Mouse (Mus musculus): ENCODE data around the gene Krtap2-4. TPM values are rescaled to one million over a fixed set of nuclear protein-coding genes. Genes with fewer than 3 reads are reported as not detected.
"Not testable (repeated sequence)": the region's sequence is repeated elsewhere in the genome, so short reads cannot be mapped to it uniquely, and the experiment has no call there.

The Krtap2-4 gene
- polyA plus RNA-seq (2011; ENCODE audit: insufficient read depth, insufficient read length, low replicate concordance, missing spikeins) = not detected in 2 replicates

DNA sequence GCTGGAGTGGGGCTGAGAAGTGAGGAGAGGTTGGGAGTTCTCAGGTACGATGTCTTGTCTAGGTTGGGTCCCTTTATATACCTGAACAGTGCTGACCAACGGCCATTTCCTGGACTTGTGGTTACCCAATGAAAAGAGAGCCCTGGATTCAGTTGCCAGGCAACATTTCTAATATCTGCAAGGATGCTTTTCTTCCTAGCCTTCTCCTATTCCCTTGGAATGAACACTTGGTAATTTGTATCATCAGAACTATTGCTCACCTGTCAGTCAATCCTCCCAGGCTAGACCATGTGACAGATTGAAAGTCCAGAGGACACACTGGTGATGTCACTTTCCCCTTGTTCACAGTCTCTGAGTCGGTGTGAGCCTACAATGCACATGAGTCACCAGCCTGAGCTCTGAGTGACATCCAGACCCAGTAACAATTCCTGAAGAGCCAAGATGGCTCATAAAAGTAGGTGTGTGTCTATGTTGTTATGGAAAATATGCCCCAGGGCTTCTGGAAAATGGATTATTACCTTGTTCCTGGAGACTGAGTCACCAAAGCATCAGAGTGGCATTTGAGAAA is at the start of gene Krtap2-4:
Gene Krtap2-4, minus strand, starts transcription at position 51 of the 568 bp plus-strand sequence.
- Histone ChIP-seq H3K4me3 (replicated peaks; ENCODE audit: control insufficient read depth, low read depth, low read length) (no peak within 1 kb of the TSS), H3K27ac (ENCODE audit: control insufficient read depth, insufficient read depth, low read depth, low read length, poor library complexity) (no peak within 1 kb of the TSS), H3K4me1 (ENCODE audit: control insufficient read depth, insufficient read depth, low read length) (no peaks in the 10 kb centered on the region)
- WGBS = 53% methylated on average over 3 of the region's 3 CpGs
- TF ChIP-seq CTCF (IDR thresholded peaks at IDR 0.05; ENCODE audit: control insufficient read depth, insufficient read depth, low read length) (no peak), POLR2A (IDR thresholded peaks at IDR 0.05; ENCODE audit: borderline replicate concordance, control insufficient read depth, low read depth, low read length) (no peak)

DNA sequence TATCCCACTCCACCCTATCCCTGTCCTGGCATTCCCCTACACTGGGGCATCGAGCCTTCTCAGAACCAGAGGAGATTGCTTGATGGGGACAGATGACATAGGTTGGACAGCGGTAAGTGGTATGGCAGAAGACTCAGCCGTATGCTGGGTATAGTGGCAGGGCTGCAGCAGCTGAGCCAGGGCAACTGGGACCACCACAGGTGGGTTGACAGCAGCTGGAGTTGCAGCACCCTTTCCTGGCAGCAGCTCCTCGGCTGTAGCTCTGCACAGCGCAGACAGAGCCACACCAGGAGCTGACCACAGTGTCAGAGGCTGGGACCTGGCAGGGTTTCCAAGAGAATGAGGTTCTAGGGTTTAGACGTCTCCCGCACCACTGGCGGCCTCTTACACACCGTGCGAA is 48.2 kb upstream of the Krtap2-4 start:
- H3K4me1 ChIP-seq (ENCODE audit: control insufficient read depth, insufficient read depth, low read length) = no peaks in the 10 kb centered on the region
- no peak overlapping the region for H3K4me3 ChIP-seq (replicated peaks; ENCODE audit: control insufficient read depth, low read depth, low read length)
- TF ChIP-seq CTCF (IDR thresholded peaks at IDR 0.05; ENCODE audit: control insufficient read depth, insufficient read depth, low read length) (no peak), POLR2A (IDR thresholded peaks at IDR 0.05; ENCODE audit: borderline replicate concordance, control insufficient read depth, low read depth, low read length) (no peak)
- 79% methylated on average over 10 of the region's 10 CpGs for WGBS
- no peak overlapping the region for H3K27ac ChIP-seq (ENCODE audit: control insufficient read depth, insufficient read depth, low read depth, low read length, poor library complexity)

DNA sequence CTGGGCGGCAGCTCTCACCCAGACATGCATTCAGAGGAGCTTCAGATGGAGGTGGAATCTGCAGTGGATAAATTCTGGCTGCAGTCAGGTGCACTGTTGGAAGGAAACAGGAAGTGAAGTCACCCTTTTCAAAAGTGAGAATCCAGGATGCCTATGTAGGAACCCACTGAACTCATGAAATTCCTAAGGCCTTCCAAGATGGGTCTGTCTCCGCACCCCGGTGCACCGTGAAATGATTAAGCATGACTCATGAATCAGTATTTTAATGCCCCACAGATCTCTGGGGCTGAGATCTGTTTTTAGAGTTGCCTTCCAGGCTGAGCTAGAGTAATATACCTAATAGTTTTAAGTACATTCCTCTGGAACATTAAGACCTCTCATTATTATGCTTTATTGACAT is 44.6 kb upstream of the Krtap2-4 start:
- Histone ChIP-seq H3K27ac (ENCODE audit: control insufficient read depth, insufficient read depth, low read depth, low read length, poor library complexity) (no peak overlapping the region), H3K4me3 (replicated peaks; ENCODE audit: control insufficient read depth, low read depth, low read length) (no peak overlapping the region), H3K4me1 (ENCODE audit: control insufficient read depth, insufficient read depth, low read length) (no peaks in the 10 kb centered on the region)
- WGBS = 86% methylated on average over 4 of the region's 4 CpGs
- TF ChIP-seq CTCF (IDR thresholded peaks at IDR 0.05; ENCODE audit: control insufficient read depth, insufficient read depth, low read length) = no peak
- no peak for TF ChIP-seq POLR2A (IDR thresholded peaks at IDR 0.05; ENCODE audit: borderline replicate concordance, control insufficient read depth, low read depth, low read length)

DNA sequence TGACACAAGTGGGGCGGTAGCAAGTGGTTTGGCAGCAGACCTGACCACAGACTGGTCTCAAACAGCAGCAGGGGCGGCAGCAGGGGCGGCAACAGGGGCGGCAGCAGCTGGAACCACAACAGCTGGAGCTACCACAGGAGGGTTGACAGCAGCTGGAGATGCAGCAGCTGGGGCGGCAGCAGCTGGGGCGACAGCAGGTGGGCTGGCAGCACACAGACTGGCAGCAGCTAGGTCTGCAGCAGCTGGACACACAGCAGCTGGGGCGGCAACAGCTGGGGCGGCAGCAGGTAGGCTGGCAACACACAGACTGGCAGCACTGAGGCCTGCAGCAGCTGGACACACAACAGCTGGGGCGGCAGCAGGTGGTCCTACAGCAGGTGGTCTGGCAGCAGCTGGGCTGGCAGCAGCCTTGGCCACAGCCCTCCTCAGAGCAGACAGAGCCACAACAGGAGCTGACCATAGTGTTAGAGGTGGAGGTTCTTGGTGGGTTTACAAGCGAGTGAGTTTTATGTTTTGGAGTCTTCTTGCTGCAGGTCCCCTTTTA is 43.9 kb upstream of the Krtap2-4 start, which contains the start of gene Gm11563:
Gene Gm11563, minus strand, starts transcription at position 494 of the 544 bp plus-strand sequence.
- whole genome bisulfite sequencing = 48% methylated on average over 10 of the region's 10 CpGs
- not testable (repeated sequence) for H3K4me3 ChIP-seq (replicated peaks; ENCODE audit: control insufficient read depth, low read depth, low read length); H3K4me1 ChIP-seq (ENCODE audit: control insufficient read depth, insufficient read depth, low read length); H3K27ac ChIP-seq (ENCODE audit: control insufficient read depth, insufficient read depth, low read depth, low read length, poor library complexity)

DNA sequence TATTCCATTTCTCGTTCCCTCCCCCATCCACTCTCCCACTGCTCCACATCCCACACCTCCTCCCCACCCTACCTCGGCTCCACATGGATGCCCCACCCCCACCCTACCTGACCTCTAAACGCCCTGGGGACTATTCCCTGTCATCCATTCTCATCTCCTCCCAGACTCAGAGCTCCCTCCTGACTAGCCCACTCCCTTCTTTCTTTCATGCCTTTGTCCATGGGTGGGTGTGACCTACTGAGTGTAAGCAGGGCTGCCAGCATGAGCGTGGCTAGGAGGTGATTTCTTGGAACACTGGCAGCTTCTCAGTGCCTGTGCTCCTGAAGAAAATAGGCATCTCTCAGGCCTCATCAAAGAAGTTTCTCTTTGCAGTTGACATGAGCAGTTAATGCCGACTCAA is 42.4 kb upstream of the Krtap2-4 start:
- H3K4me3 ChIP-seq (replicated peaks; ENCODE audit: control insufficient read depth, low read depth, low read length) = no peak overlapping the region
- 63% methylated on average over 5 of the region's 5 CpGs for WGBS
- H3K4me1 ChIP-seq (ENCODE audit: control insufficient read depth, insufficient read depth, low read length) = no peaks in the 10 kb centered on the region
- H3K27ac ChIP-seq (ENCODE audit: control insufficient read depth, insufficient read depth, low read depth, low read length, poor library complexity) = no peak overlapping the region
- TF ChIP-seq CTCF (IDR thresholded peaks at IDR 0.05; ENCODE audit: control insufficient read depth, insufficient read depth, low read length) = no peak

DNA sequence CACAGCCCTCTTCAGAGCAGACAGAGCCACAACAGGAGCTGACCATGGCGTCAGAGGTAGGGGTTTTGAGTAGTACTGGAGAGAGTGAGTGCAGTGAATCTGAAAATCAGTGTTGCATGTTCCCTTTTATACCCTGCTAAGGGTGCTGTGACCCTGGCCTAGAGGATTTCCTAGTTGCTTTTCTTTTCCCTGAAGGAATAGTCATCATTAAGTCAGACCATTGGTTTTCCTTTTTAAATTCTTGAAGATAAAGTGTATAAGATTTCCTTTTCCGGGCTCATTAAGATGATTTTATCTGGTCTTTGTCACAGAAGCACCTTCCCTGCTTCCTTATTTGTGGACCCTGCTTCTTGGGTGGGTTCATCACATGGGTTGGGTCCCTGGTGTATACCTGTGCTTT is 35.5 kb upstream of the Krtap2-4 start, which contains the start of gene Gm11555:
Gene Gm11555, minus strand, starts transcription at position 101 of the 400 bp plus-strand sequence.
- no peak within 1 kb of the TSS for H3K27ac ChIP-seq (ENCODE audit: control insufficient read depth, insufficient read depth, low read depth, low read length, poor library complexity)
- H3K4me3 ChIP-seq (replicated peaks; ENCODE audit: control insufficient read depth, low read depth, low read length) = no peak within 1 kb of the TSS
- TF ChIP-seq POLR2A (IDR thresholded peaks at IDR 0.05; ENCODE audit: borderline replicate concordance, control insufficient read depth, low read depth, low read length) = no peak
- no peak for TF ChIP-seq CTCF (IDR thresholded peaks at IDR 0.05; ENCODE audit: control insufficient read depth, insufficient read depth, low read length)
- H3K4me1 ChIP-seq (ENCODE audit: control insufficient read depth, insufficient read depth, low read length) = no peaks in the 10 kb centered on the region; the same call in 1 of the 2 replicates
- WGBS = 71% methylated on average over 2 of the region's 2 CpGs

DNA sequence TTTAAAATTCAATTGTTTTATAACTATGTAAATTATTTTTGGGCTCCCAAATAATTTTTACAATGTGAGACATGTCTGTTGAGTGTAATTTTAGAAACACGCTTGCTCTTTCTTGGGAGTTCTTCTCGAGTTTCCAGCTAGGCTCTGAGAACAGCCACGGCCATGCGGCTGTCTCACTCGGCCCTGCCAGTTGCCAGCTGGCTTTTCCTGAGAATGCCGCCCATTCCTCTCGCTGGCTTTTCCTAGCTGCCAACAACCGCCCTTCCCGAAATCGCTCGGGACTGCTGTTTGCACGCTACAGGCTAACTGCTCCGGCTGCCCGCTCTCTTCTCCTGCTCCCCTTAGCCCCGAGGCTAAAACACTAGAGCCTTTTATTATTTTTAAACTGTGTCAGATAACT is 31.8 kb upstream of the Krtap2-4 start:
- TF ChIP-seq CTCF (IDR thresholded peaks at IDR 0.05; ENCODE audit: control insufficient read depth, insufficient read depth, low read length) = no peak
- TF ChIP-seq POLR2A (IDR thresholded peaks at IDR 0.05; ENCODE audit: borderline replicate concordance, control insufficient read depth, low read depth, low read length) = no peak
- WGBS = 83% methylated on average over 15 of the region's 15 CpGs

DNA sequence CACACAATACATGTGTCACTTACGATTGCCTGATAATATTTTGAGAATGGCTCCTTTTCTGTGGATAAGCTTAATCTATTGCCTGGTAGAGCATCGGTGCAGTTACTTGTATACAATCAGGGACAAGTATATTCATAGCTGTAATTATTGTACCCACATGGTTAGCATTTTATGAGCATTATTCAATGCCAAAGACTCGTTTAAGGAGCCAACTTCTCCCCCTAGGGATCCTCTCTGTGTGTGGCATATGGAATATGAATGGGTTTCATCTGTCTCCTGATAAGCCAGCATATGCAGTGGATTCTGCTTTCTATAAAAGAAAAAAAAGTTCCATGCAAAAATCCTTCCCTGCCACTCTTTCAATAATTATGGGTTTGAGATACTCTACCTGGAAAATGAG is 29.7 kb upstream of the Krtap2-4 start:
- no peak for TF ChIP-seq POLR2A (IDR thresholded peaks at IDR 0.05; ENCODE audit: borderline replicate concordance, control insufficient read depth, low read depth, low read length)
- no peak for TF ChIP-seq CTCF (IDR thresholded peaks at IDR 0.05; ENCODE audit: control insufficient read depth, insufficient read depth, low read length)
- no peak overlapping the region for H3K27ac ChIP-seq (ENCODE audit: control insufficient read depth, insufficient read depth, low read depth, low read length, poor library complexity)
- H3K4me1 ChIP-seq (ENCODE audit: control insufficient read depth, insufficient read depth, low read length) = no peaks in the 10 kb centered on the region
- no peak overlapping the region for H3K4me3 ChIP-seq (replicated peaks; ENCODE audit: control insufficient read depth, low read depth, low read length)
- 65% methylated on average over 3 of the region's 3 CpGs for WGBS

More for the DNA sequence above, 31.8 kb upstream of the Krtap2-4 start:
- no peak overlapping the region for H3K27ac ChIP-seq (ENCODE audit: control insufficient read depth, insufficient read depth, low read depth, low read length, poor library complexity)
- H3K4me3 ChIP-seq (replicated peaks; ENCODE audit: control insufficient read depth, low read depth, low read length) = no peak overlapping the region
- no peaks in the 10 kb centered on the region for H3K4me1 ChIP-seq (ENCODE audit: control insufficient read depth, insufficient read depth, low read length)

DNA sequence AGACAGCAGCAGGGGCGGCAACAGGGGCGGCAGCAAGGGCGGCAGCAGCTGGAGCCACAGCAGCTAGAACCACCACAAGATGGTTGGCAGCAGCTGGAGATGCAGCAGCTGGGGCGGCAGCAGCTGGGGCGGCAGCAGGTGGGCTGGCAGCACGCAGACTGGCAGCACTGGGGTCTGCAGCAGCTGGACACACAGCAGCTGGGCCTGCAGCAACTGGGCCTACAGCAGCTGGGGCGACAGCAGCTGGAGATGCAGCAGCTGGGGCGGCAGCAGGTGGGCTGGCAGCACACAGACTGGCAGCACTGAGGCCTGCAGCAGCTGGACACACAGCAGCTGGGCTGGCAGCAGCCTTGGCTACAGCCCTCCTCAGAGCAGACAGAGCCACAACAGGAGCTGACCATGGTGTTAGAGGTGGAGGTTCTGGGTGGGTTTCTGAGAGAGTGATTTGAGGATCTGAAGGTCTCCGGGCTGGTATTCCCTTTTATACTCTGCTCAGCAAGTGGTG is 29.0 kb upstream of the Krtap2-4 start, which contains the start of gene Krtap4-7:
Gene Krtap4-7, minus strand, starts transcription at position 455 of the 505 bp plus-strand sequence.
- WGBS = 70% methylated on average over 9 of the region's 9 CpGs
- H3K4me3 ChIP-seq (replicated peaks; ENCODE audit: control insufficient read depth, low read depth, low read length); H3K27ac ChIP-seq (ENCODE audit: control insufficient read depth, insufficient read depth, low read depth, low read length, poor library complexity); H3K4me1 ChIP-seq (ENCODE audit: control insufficient read depth, insufficient read depth, low read length): not testable (repeated sequence)
